Mouse (Mus musculus): ENCODE data around the gene Snx1. TPM values are rescaled to one million over a fixed set of nuclear protein-coding genes. Genes with fewer than 3 reads are reported as not detected.
A peak's percentile ranks its signal among the peaks of the same experiment; 100 is the strongest.

Snx1 gene
- polyA plus RNA-seq, 1 experiment from 2014 or later: 75.9 TPM

DNA sequence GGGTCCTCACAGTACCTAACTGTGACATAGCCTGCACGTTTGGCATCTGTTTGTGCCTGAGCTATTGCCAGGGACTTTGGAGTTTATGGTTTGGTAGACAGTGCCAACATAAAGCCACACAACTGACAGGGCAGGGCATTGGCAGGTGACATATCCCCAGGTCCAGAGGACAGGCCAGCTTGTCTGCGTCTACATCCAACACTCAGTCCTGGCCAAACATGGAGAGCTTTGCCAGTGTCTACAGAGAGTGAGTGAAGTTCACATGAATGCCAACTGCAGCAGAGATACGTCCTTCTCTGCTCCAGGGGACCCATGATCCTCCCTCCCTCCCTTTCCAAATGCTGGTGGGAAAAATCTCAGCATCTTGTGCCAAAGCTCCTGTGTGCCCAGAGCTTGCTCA, 42.2 kb downstream of the Snx1 start:
- Histone ChIP-seq H3K27me3 (ENCODE audit: control insufficient read depth, insufficient read depth, low read length) (no peaks in the 10 kb centered on the region), H3K4me2 (replicated peaks) (no peak overlapping the region), H3K36me3 (replicated peaks; ENCODE audit: control insufficient read depth, insufficient read depth) (peaks cover 30% of the 10 kb centered on the region), H3K9ac (no peak overlapping the region), H3K27ac (no peak overlapping the region), H3K4me3 (replicated peaks; ENCODE audit: low read length) (no peak overlapping the region), H3K4me1 (replicated peaks; ENCODE audit: control insufficient read depth, insufficient read depth, low read length) (no peaks in the 10 kb centered on the region), H3K9me3 (ENCODE audit: control insufficient read depth, low read length) (no peaks in the 10 kb centered on the region)
- ATAC-seq (ENCODE audit: low FRiP score) (no peak), DNase-seq (ENCODE audit: low spot score) (no peak)
- 85% methylated on average over 3 of the region's 3 CpGs for WGBS

DNA sequence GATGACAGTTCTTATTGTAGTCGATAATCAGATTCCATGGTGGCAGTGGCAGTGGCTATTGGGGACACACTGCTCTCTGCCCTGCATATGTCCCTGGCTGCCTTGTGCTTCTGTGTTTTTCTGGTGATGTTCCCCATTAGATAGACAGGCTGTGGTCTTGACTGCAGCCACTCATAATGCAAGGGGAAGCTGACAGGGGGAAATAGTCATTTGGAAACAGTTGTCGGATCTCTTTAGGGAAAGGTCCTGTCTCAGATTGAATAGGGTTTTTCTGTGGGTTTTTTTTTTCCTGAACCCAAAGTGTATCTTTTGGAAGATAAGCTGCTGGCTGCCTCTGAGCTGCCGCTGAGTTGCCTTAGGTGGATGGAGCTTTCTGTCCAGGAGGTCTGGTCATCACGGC, 44.4 kb downstream of the Snx1 start:
- 92% methylated on average over 4 of the region's 4 CpGs for WGBS
- no peaks in the 10 kb centered on the region for H3K27me3 ChIP-seq (ENCODE audit: control insufficient read depth, insufficient read depth, low read length)
- no peak overlapping the region for H3K4me2 ChIP-seq (replicated peaks)
- no peak overlapping the region for H3K4me3 ChIP-seq (replicated peaks; ENCODE audit: low read length)
- no peaks in the 10 kb centered on the region for H3K4me1 ChIP-seq (replicated peaks; ENCODE audit: control insufficient read depth, insufficient read depth, low read length)
- no peak for DNase-seq (ENCODE audit: low spot score)
- H3K9me3 ChIP-seq (ENCODE audit: control insufficient read depth, low read length): no peaks in the 10 kb centered on the region
- H3K36me3 ChIP-seq (replicated peaks; ENCODE audit: control insufficient read depth, insufficient read depth): peaks cover 9% of the 10 kb centered on the region
- no peak for ATAC-seq (ENCODE audit: low FRiP score)
- no peak overlapping the region for H3K9ac ChIP-seq
- H3K27ac ChIP-seq: no peak overlapping the region

DNA sequence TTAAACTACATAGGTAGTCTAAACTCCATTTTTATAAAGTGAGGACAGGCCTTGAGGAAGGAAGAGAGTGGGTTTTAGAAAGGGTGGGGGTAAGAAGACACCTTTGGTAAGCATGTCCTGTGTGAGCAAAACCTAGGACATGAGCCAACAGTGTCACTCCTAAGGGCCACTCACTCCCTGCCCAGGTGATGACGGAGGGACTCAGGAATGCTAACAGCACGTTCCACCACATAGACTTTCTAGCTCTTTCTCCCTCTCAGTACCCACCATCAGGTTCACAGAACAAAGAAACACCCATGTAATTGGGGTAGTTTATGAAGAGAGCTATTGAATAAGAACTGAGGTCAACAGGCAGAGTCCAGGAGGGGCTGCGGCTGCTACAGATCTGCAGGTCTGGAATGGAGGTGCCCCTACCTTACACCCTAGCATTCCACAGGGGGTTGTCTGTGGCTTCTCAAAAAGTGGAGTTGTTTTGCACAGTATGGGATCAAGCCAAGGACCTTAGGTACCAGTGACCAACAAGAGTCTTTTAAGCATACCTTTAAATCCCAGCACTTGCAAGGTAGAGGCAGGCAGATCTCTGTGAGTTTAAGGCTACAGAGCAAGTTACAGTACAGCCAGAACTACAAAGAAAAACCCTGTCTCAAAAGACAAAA, 45.5 kb downstream of the Snx1 start:
- ATAC-seq (ENCODE audit: low FRiP score) (no peak), DNase-seq (ENCODE audit: low spot score) (no peak)
- Histone ChIP-seq H3K27me3 (ENCODE audit: control insufficient read depth, insufficient read depth, low read length) (no peaks in the 10 kb centered on the region), H3K27ac (no peak overlapping the region), H3K4me1 (replicated peaks; ENCODE audit: control insufficient read depth, insufficient read depth, low read length) (no peaks in the 10 kb centered on the region), H3K36me3 (replicated peaks; ENCODE audit: control insufficient read depth, insufficient read depth) (no peaks in the 10 kb centered on the region), H3K4me2 (replicated peaks) (no peak overlapping the region), H3K9me3 (ENCODE audit: control insufficient read depth, low read length) (no peaks in the 10 kb centered on the region), H3K4me3 (replicated peaks; ENCODE audit: low read length) (no peak overlapping the region), H3K9ac (no peak overlapping the region)
- WGBS: 84% methylated on average over 3 of the region's 3 CpGs

DNA sequence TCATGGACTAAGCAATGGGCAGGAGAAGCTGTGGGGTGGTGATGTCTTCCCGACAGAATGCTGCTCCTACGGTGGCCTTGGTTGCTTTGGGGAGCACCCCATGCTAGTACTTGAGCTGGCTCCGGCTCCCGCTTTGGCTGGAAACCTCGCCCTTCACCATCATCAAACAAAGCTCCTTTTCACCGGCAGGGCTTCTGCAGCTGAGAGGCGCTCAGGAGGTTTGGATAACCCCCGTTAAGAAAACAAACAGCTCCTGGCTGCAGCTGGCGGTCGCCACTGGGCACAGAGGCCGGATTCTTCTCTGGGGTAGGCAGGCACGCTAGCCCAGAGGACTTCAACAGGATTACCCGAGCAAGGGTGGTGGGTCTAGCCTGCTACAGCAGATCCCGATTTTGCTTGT, 47.9 kb downstream of the Snx1 start:
- DNase-seq (ENCODE audit: low spot score) (no peak), ATAC-seq (ENCODE audit: low FRiP score) (no peak)
- Histone ChIP-seq H3K4me2 (replicated peaks) (0 out of 2 replicates have a peak overlapping the region, but pooled peaks have one; percentile 9), H3K27ac (no peak overlapping the region; the same call in 1 of the 2 replicates), H3K36me3 (replicated peaks; ENCODE audit: control insufficient read depth, insufficient read depth) (no peaks in the 10 kb centered on the region), H3K9me3 (ENCODE audit: control insufficient read depth, low read length) (no peaks in the 10 kb centered on the region), H3K4me1 (replicated peaks; ENCODE audit: control insufficient read depth, insufficient read depth, low read length) (no peaks in the 10 kb centered on the region), H3K4me3 (replicated peaks; ENCODE audit: low read length) (no peak overlapping the region), H3K27me3 (ENCODE audit: control insufficient read depth, insufficient read depth, low read length) (no peaks in the 10 kb centered on the region), H3K9ac (no peak overlapping the region)
- WGBS: 12% methylated on average over 14 of the region's 14 CpGs

DNA sequence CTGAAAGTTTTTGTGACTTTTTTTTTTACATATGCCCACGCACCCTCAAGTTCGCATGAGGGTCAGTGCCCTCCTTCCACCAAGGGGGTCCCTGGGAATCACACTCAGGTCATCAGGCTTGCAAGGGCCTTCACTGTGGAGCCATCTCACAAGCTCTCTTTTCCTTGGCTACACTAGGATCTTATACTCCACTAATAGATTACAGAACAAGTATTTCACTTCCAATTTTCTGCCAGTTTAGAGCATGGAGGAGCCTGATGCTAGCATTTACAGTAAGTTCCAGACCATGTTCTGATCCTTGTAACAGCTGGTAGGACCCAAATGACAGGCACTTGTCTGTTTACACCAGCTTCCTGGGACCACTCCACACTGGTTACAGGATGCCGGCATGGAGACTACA, 48.3 kb downstream of the Snx1 start:
- Histone ChIP-seq H3K36me3 (replicated peaks; ENCODE audit: control insufficient read depth, insufficient read depth) (no peaks in the 10 kb centered on the region), H3K27ac (no peak overlapping the region; the same call in 1 of the 2 replicates), H3K9ac (no peak overlapping the region), H3K9me3 (ENCODE audit: control insufficient read depth, low read length) (no peaks in the 10 kb centered on the region), H3K27me3 (ENCODE audit: control insufficient read depth, insufficient read depth, low read length) (no peaks in the 10 kb centered on the region), H3K4me3 (replicated peaks; ENCODE audit: low read length) (no peak overlapping the region), H3K4me1 (replicated peaks; ENCODE audit: control insufficient read depth, insufficient read depth, low read length) (no peaks in the 10 kb centered on the region), H3K4me2 (replicated peaks) (0 out of 2 replicates have a peak overlapping the region, but pooled peaks have one; percentile 9)
- ATAC-seq (ENCODE audit: low FRiP score): no peak
- 77% methylated on average over 3 of the region's 3 CpGs for WGBS
- no peak for DNase-seq (ENCODE audit: low spot score)

DNA sequence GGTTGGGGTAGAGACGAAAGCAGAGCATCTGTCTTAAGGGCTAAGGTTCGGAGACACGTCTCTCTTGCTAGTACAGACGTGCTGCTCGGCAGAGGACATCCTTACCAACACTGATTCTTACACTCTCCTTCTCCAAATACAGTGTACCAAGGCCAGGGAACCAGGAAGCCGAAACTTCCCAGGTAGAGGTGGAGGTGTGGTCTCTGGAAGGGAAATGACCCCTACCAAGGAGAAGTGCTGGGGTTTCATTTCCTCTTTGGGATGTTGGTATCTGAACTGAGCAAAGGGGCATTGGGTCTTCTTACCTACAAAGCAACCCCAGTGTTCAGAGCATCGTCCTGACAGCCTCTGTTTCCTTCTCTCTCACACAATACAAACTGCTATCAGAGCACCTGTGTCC, 53.6 kb downstream of the Snx1 start:
- no peak for ATAC-seq (ENCODE audit: low FRiP score)
- H3K9ac ChIP-seq: no peak overlapping the region
- H3K4me3 ChIP-seq (replicated peaks; ENCODE audit: low read length): no peak overlapping the region
- H3K27me3 ChIP-seq (ENCODE audit: control insufficient read depth, insufficient read depth, low read length): peaks cover 25% of the 10 kb centered on the region
- H3K36me3 ChIP-seq (replicated peaks; ENCODE audit: control insufficient read depth, insufficient read depth): no peaks in the 10 kb centered on the region
- no peak overlapping the region for H3K27ac ChIP-seq
- peaks cover 7% of the 10 kb centered on the region for H3K4me1 ChIP-seq (replicated peaks; ENCODE audit: control insufficient read depth, insufficient read depth, low read length)
- WGBS: 90% methylated on average over 7 of the region's 7 CpGs
- no peaks in the 10 kb centered on the region for H3K9me3 ChIP-seq (ENCODE audit: control insufficient read depth, low read length)
- H3K4me2 ChIP-seq (replicated peaks): no peak overlapping the region
- DNase-seq (ENCODE audit: low spot score): no peak

DNA sequence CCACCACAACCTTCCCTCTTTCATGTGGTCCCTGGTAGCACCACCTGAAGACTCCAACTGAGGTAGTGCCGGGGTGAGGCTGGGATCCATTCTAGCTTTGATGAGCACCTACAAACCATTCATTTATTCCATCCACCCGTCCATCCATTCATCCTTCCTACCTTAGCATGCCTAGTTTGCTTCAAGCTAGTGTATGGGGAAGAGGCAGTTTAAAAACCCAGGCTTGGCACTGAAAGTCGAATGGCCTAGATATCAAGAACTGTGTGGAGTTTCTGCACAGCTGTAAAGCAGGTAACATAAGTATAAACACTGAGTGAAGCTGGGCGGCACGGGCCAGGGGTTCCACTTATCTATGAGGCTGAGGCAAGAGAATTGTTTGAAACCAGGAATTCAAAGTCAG, 56.2 kb downstream of the Snx1 start:
- Histone ChIP-seq H3K9ac (no peak overlapping the region), H3K36me3 (replicated peaks; ENCODE audit: control insufficient read depth, insufficient read depth) (peaks cover 24% of the 10 kb centered on the region), H3K4me3 (replicated peaks; ENCODE audit: low read length) (peak overlapping the region; percentile 52; the same call in 1 of the 2 replicates), H3K4me1 (replicated peaks; ENCODE audit: control insufficient read depth, insufficient read depth, low read length) (peaks cover 7% of the 10 kb centered on the region), H3K4me2 (replicated peaks) (peak overlapping the region; percentile 88; the same call in 1 of the 2 replicates), H3K27ac (no peak overlapping the region), H3K27me3 (ENCODE audit: control insufficient read depth, insufficient read depth, low read length) (peaks cover 31% of the 10 kb centered on the region), H3K9me3 (ENCODE audit: control insufficient read depth, low read length) (no peaks in the 10 kb centered on the region)
- ATAC-seq (ENCODE audit: low FRiP score) (no peak), DNase-seq (ENCODE audit: low spot score) (no peak)
- WGBS: 88% methylated on average over 5 of the region's 5 CpGs

DNA sequence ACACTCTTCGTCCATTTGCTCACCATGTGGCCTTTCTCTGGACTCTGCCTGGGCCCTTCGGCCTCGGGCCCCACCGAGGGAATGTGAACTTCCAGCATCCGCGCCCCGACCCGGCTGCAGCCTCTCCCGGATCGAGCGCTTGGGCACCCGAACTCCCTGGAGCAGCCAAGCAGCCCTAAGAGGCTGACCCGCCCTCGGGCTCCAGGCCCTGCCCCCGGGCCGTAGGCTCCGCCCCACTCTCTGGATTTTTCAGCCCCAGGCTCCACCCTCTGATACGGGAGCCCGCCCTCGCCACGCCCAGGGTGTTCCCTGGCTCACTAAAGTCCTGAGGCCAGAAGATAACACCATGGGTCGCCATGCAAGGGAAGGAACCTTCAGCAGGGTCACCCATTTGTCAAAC, 56.8 kb downstream of the Snx1 start, which contains the start of gene Snx22:
Snx22 (minus strand) TSS at position 137 of the 400 bp plus-strand sequence.
- peaks cover 31% of the 10 kb centered on the region for H3K27me3 ChIP-seq (ENCODE audit: control insufficient read depth, insufficient read depth, low read length)
- H3K9me3 ChIP-seq (ENCODE audit: control insufficient read depth, low read length): no peaks in the 10 kb centered on the region
- under 1% methylated on average over 22 of the region's 22 CpGs for WGBS
- H3K9ac ChIP-seq: peak within 1 kb of the TSS; percentile 66
- H3K36me3 ChIP-seq (replicated peaks; ENCODE audit: control insufficient read depth, insufficient read depth): peaks cover 26% of the 10 kb centered on the region
- DNase-seq (ENCODE audit: low spot score): peak; percentile 61
- peak; percentile 86 for ATAC-seq (ENCODE audit: low FRiP score)
- peak within 1 kb of the TSS; percentile 88 for H3K4me2 ChIP-seq (replicated peaks)
- no peak within 1 kb of the TSS for H3K27ac ChIP-seq
- peaks cover 7% of the 10 kb centered on the region for H3K4me1 ChIP-seq (replicated peaks; ENCODE audit: control insufficient read depth, insufficient read depth, low read length)
- H3K4me3 ChIP-seq (replicated peaks; ENCODE audit: low read length): peak within 1 kb of the TSS; percentile 52

DNA sequence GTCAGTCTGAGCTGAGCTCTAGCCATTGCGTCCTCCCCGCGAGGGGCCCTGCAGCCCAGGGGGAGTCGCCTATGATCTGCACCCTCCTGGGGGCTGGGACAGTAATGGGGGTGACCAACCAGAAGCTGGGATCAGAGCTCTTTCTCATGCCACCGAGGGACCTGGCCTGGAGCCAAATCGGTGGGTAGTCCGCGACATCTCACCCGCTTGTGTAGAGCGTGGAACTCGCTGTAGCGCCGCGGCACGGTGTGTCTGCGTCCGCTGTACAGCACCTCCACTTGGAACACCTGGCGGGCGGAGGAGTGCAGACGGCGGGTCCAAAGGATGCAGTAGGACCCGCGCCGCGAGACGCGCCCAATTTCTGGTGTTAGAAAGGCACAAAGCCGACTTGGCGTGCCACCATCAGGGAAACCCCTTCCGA, 57.4 kb downstream of the Snx1 start:
- Histone ChIP-seq H3K4me2 (replicated peaks) (peak overlapping the region; percentile 88), H3K4me3 (replicated peaks; ENCODE audit: low read length) (peak overlapping the region; percentile 52), H3K9ac (peak overlapping the region; percentile 66), H3K27me3 (ENCODE audit: control insufficient read depth, insufficient read depth, low read length) (peaks cover 31% of the 10 kb centered on the region), H3K36me3 (replicated peaks; ENCODE audit: control insufficient read depth, insufficient read depth) (peaks cover 32% of the 10 kb centered on the region), H3K9me3 (ENCODE audit: control insufficient read depth, low read length) (no peaks in the 10 kb centered on the region), H3K4me1 (replicated peaks; ENCODE audit: control insufficient read depth, insufficient read depth, low read length) (peaks cover 7% of the 10 kb centered on the region), H3K27ac (no peak overlapping the region)
- WGBS: under 1% methylated on average over 30 of the region's 30 CpGs
- peak; percentile 39 for DNase-seq (ENCODE audit: low spot score)
- 0 out of 2 replicates have a peak, but pooled peaks have one; percentile 67 for ATAC-seq (ENCODE audit: low FRiP score)
